Mouse (Mus musculus) hindbrain, postnatal 0 days (tissue): ENCODE results near the gene Tmem132c. TPM values are rescaled to one million over a fixed set of nuclear protein-coding genes. Genes with fewer than 3 reads are reported as not detected.

Experiments
- ATAC-seq: fragments of 200-750 bp; cut with Nextera tagmentation; 2 replicates; pipeline ENCODE4 v1.8.0; 2017; ENCODE audit warnings: mild to moderate bottlenecking, moderate TSS enrichment, moderate library complexity
- DNase-seq: peaks from one replicate; pipeline ENCODE4 v3.0.0-alpha.2; 2015; ENCODE audit warnings: low spot score
- H3K27ac ChIP-seq: fragments of 300-500 bp; sonication (generic); 2 replicates; pipeline ENCODE4 v1.5.1; 2014; ENCODE audit warnings: mild to moderate bottlenecking
- H3K27me3 ChIP-seq: fragments of 300-500 bp; sonication (generic); 2 replicates; pipeline ENCODE4 v1.6.1; 2014; ENCODE audit warnings: low read length, mixed read lengths; ENCODE audit not compliant: insufficient read depth
- H3K36me3 ChIP-seq: fragments of 300-500 bp; sonication (generic); 2 replicates; pipeline ENCODE4 v1.6.1; 2014; ENCODE audit warnings: low read length, mixed read lengths; ENCODE audit not compliant: insufficient read depth
- H3K4me1 ChIP-seq: fragments of 300-500 bp; sonication (generic); 2 replicates; pipeline ENCODE4 v1.6.1; 2014; ENCODE audit warnings: antibody characterized with exemption, low read length, mixed read lengths; ENCODE audit not compliant: insufficient read depth
- H3K4me2 ChIP-seq: fragments of 300-500 bp; sonication (generic); 2 replicates; pipeline ENCODE4 v1.6.1; 2014; ENCODE audit warnings: low read depth, mild to moderate bottlenecking, low read length, moderate library complexity, mixed read lengths
- H3K4me3 ChIP-seq: fragments of 300-500 bp; sonication (generic); 2 replicates; pipeline ENCODE4 v1.5.1; 2014; ENCODE audit warnings: low read length
- H3K9ac ChIP-seq: fragments of 300-500 bp; sonication (generic); replicated peaks from 2 replicates; pipeline ENCODE4 v1.6.1; 2014; ENCODE audit warnings: mild to moderate bottlenecking, low read length, moderate library complexity, mixed read lengths
- H3K9me3 ChIP-seq: fragments of 300-500 bp; sonication (generic); 2 replicates; pipeline ENCODE4 v1.6.1; 2016; ENCODE audit warnings: low read length, mixed read lengths
- CTCF ChIP-seq: IDR thresholded peaks from 2 replicates; pipeline ENCODE4 v1.5.1; 2016; ENCODE audit warnings: antibody characterized with exemption, control low read depth, low read depth
- WGBS: fragments of 180-500 bp; shearing (Covaris S2); extraction: QIAGEN DNeasy Blood & Tissue Kit; methylation state at CpG from one replicate; pipeline ENCODE4 v1.1.7; 2014; 5-methylcytosine and 5-hydroxymethylcytosine counted together
- polyA plus RNA-seq: library from polyadenylated mRNA; unstranded; fragments of >200 nt; fragmentation: Nextera tagmentation; extraction: Ambion mirVana; gene quantifications from 2 replicates; pipeline ENCODE4 v1.2.1, GENCODE M21; 2015
- total RNA-seq: library from RNA; depleted of rRNA; stranded (reverse); fragments of >200 nt; gene quantifications from 2 replicates; pipeline ENCODE4 v1.2.3, GENCODE M21; 2014

Tmem132c gene
- total and polyA plus RNA-seq, 2 experiments from 2014 or later: 12.9 to 46.0 TPM

DNA sequence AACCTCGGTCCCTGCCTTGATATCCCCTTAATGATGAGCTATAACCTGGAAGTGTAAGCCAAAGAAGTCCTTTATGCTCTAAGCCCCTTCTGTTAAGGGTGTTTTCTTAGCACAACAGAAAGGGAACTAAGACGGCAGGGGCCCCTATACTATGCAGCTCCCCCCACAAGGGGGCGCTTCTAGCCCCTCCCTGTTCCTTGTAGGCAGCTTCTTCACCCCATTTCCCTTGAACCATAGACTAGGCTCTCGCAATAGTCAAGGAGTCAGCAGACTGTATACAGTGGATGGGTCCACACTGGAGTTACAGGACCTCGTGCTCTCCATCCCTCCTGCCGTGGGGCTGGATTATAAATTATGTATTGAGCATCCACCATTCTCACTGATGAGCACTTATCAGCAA lies 264.1 kb downstream of the Tmem132c start:
- peak; percentile 17; the same call in 1 of the 2 replicates for TF ChIP-seq CTCF
- no peaks in the 10 kb centered on the region for H3K4me1 ChIP-seq
- H3K27ac ChIP-seq: no peak overlapping the region
- H3K36me3 ChIP-seq: no peaks in the 10 kb centered on the region
- H3K4me2 ChIP-seq: no peak overlapping the region
- DNase-seq: no peak
- ATAC-seq: no peak
- no peaks in the 10 kb centered on the region for H3K27me3 ChIP-seq
- H3K9ac ChIP-seq: no peak overlapping the region
- H3K9me3 ChIP-seq: no peaks in the 10 kb centered on the region
- H3K4me3 ChIP-seq: no peak overlapping the region
- WGBS: 71% methylated on average over 6 of the region's 6 CpGs

DNA sequence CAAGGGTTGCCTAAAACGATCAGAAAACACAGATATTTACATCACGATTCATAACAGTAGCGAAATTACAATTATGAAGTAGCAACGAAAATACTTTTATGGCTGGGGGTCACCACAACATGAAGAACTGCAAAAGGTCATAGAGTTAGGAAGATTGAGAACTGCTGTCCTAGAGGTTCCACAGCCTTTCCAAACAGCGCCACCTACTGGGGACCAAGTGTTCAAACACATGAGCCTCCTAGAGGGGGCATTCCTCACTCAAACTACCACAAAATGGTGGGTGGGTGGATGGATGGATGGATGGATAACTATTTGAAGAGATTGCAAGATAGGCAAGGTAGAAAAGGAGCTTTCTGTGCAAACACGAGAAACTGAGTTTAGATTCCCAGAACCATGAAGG lies 270.0 kb downstream of the Tmem132c start:
- ATAC-seq: no peak
- Histone ChIP-seq H3K36me3 (no peaks in the 10 kb centered on the region), H3K4me2 (no peak overlapping the region), H3K27me3 (no peaks in the 10 kb centered on the region), H3K4me3 (no peak overlapping the region), H3K9me3 (no peaks in the 10 kb centered on the region), H3K9ac (no peak overlapping the region), H3K4me1 (no peaks in the 10 kb centered on the region), H3K27ac (no peak overlapping the region)
- DNase-seq: peak; percentile 32
- 88% methylated on average over 6 of the region's 6 CpGs for WGBS
- peak; percentile 44; the same call in 1 of the 2 replicates for TF ChIP-seq CTCF

DNA sequence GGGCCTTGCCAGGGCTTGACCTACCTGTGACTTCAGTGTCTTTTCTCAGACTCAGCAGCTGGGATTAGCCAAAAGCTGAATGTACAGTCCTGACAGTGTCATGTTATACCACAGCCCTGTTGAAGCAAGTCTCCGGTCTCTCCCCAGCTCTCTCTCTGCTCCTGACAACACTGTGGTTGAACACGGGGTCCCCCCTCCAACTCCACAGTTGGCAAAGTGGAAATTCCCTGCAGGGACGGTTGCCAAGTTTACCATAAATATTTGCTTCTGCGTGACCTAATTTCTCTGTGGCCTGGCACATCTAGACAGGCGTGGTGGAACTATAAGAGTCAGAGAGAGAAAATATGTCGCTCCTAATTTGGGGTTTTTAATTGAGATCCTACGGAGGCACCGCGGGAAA lies 274.4 kb downstream of the Tmem132c start:
- H3K4me2 ChIP-seq: no peak overlapping the region
- DNase-seq (no peak), ATAC-seq (no peak)
- no peaks in the 10 kb centered on the region for H3K4me1 ChIP-seq
- no peak overlapping the region for H3K9ac ChIP-seq
- no peak overlapping the region for H3K27ac ChIP-seq
- no peak for TF ChIP-seq CTCF
- 55% methylated on average over 9 of the region's 9 CpGs for WGBS
- no peak overlapping the region for H3K4me3 ChIP-seq
- no peaks in the 10 kb centered on the region for H3K27me3 ChIP-seq
- no peaks in the 10 kb centered on the region for H3K36me3 ChIP-seq
- H3K9me3 ChIP-seq: no peaks in the 10 kb centered on the region

DNA sequence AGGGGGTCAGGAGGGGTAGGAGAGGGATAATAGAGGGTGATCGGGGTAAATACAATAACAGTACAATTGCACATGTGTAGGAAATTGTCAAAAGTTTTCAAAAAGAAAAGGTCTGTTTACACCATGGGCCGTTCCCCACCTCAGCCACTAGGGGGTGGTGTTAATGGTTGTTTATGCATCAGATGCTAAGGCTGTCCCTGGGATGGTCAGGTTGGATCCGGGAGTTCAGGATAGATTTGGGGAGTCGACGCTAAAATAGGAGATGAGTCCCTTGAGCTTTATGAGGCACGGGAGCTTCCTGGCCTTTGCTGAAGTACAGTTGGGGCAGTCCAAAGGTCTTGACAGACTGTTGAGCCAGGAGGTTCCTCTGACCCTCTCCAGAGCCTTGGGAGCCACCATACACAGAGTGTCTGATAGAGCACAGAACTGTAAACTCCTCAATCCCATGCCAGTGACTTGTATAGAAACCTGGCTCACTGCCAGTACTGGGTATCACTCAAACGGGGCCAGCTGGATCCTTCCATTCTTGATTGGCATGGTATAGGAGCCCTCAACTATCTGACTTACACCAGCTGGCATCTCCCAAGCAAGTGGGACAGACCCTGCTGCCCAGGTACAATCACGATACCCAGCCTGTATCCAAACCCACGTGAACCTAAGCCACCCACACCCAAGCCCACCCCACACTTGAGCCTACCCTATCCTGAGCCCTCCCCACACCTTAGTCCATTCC lies 281.3 kb downstream of the Tmem132c start:
- no peak overlapping the region for H3K4me2 ChIP-seq
- no peak overlapping the region for H3K4me3 ChIP-seq
- H3K27ac ChIP-seq: no peak overlapping the region
- 56% methylated on average over 9 of the region's 9 CpGs for WGBS
- H3K9me3 ChIP-seq: no peaks in the 10 kb centered on the region
- ATAC-seq (0 out of 2 replicates have a peak, but pooled peaks have one; percentile 55), DNase-seq (peak; percentile 53)
- H3K9ac ChIP-seq: no peak overlapping the region
- H3K27me3 ChIP-seq: no peaks in the 10 kb centered on the region
- TF ChIP-seq CTCF: peak; percentile 72
- no peaks in the 10 kb centered on the region for H3K4me1 ChIP-seq
- no peaks in the 10 kb centered on the region for H3K36me3 ChIP-seq

DNA sequence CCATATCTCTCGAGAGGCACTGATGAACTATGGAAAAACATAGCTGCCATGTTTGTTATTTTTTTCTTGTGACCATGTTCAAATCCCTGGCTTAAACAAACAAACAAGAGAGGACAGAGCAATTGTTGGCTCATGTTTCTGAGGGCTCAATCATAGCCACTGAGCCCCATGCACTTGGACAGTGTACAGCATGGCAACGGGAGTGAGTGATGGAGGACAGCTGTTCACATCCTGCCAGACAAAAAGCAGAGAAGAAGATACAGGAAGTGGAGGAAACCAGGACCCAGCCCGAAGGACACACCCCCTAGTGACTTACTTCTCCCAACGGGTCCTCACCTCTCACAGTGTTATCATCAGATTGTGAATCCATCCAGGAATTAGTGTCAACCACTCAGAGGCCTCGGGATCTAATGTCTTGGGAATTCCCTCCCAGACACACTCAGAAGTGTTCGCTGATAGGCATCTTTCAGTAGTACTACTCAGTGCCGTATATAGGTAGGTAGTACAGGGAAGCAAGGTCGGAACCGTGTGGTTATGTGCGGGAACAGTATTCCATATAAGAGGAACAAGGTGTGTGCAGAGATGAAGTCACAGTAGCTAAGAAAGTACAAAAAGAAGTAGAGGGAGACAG lies 285.9 kb downstream of the Tmem132c start:
- Histone ChIP-seq H3K4me1 (no peaks in the 10 kb centered on the region), H3K9me3 (no peaks in the 10 kb centered on the region), H3K4me2 (no peak overlapping the region), H3K9ac (no peak overlapping the region), H3K4me3 (no peak overlapping the region), H3K27me3 (no peaks in the 10 kb centered on the region), H3K27ac (no peak overlapping the region), H3K36me3 (no peaks in the 10 kb centered on the region)
- WGBS: 86% methylated on average over 10 of the region's 10 CpGs
- ATAC-seq: no peak
- no peak for TF ChIP-seq CTCF
- DNase-seq: no peak

DNA sequence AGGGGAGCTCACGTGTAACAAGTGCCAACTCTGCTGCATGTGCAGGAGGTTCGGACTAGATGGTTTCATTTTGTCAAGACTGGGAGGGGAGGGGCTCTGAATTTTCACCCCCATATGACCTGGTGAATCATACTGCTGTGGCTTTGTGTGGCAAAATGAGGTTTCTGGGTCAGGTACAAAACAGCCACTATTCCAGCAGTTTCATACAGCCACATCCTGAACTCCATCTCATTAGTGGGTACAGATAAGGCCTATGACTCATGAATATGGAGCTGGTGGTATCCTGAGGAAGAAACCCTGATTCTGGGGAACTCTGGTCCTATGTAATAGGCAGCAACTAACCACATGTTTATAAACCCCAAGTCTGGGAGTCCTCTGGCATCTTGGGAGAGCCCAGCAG lies 295.9 kb downstream of the Tmem132c start:
- Histone ChIP-seq H3K9me3 (no peaks in the 10 kb centered on the region), H3K27ac (no peak overlapping the region), H3K27me3 (no peaks in the 10 kb centered on the region), H3K36me3 (no peaks in the 10 kb centered on the region), H3K4me3 (no peak overlapping the region), H3K4me1 (no peaks in the 10 kb centered on the region), H3K4me2 (no peak overlapping the region), H3K9ac (no peak overlapping the region)
- TF ChIP-seq CTCF: no peak
- WGBS: 82% methylated on average over 2 of the region's 2 CpGs
- DNase-seq: no peak
- no peak for ATAC-seq

DNA sequence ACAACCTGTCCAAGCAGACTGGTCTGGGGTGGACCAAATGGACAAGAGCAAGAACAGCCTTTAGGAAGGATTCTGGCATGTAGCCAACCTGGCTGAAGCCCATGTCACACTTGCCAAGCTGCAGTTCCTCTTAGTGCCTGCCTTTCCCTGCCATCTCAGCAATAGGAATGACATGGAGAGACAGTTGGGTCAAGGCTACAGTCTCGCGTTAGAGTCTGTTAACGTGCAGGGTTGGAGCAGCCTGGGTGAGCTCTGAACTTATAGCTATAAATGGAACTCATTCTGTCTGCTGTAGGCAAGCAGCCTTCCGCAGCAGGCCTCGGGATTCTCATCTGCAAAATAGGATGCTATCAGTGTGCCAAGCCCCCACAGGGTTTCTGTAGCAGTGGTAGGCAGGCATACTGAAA lies 305.0 kb downstream of the Tmem132c start:
- peak; percentile 85 for DNase-seq
- TF ChIP-seq CTCF: peak; percentile 35
- WGBS: 36% methylated on average over 5 of the region's 5 CpGs

More for the DNA sequence above, 305.0 kb downstream of the Tmem132c start:
- ATAC-seq: peak; percentile 64
- Histone ChIP-seq H3K27me3 (no peaks in the 10 kb centered on the region), H3K4me3 (no peak overlapping the region), H3K27ac (peak overlapping the region; percentile 23; the same call in 1 of the 2 replicates), H3K9ac (no peak overlapping the region), H3K4me2 (no peak overlapping the region), H3K36me3 (no peaks in the 10 kb centered on the region), H3K4me1 (0 out of 2 replicates have a peak, but pooled peaks cover 4% of the 10 kb centered on the region), H3K9me3 (no peaks in the 10 kb centered on the region)
